Mouse (Mus musculus) lung, postnatal 0 days (tissue): ENCODE measurements around the gene Txnrd3. TPM values are rescaled to one million over a fixed set of nuclear protein-coding genes. Genes with fewer than 3 reads are reported as not detected.
A peak's percentile ranks its signal among the peaks of the same experiment; 100 is the strongest.

Experiments used
- ATAC-seq: fragments of 200-750 bp; cut with Nextera tagmentation; 2 replicates; pipeline ENCODE4 v1.8.0; 2017; ENCODE audit warnings: moderate library complexity
- DNase-seq: peaks from one replicate; pipeline ENCODE4 v3.0.0-alpha.2; 2016; ENCODE audit warnings: low spot score
- H3K27ac ChIP-seq: fragments of 300-500 bp; sonication (generic); 2 replicates; pipeline ENCODE4 v1.5.1; 2014; ENCODE audit warnings: antibody characterized with exemption, mild to moderate bottlenecking, low read length, mixed read lengths
- H3K27me3 ChIP-seq: fragments of 300-500 bp; sonication (generic); replicated peaks from 2 replicates; pipeline ENCODE4 v1.6.1; 2014; ENCODE audit warnings: low read length, mixed read lengths; ENCODE audit not compliant: insufficient read depth
- H3K36me3 ChIP-seq: fragments of 300-500 bp; sonication (generic); 2 replicates; pipeline ENCODE4 v1.6.1; 2014; ENCODE audit warnings: low read length, mixed read lengths; ENCODE audit not compliant: insufficient read depth
- H3K4me1 ChIP-seq: fragments of 300-500 bp; sonication (generic); 2 replicates; pipeline ENCODE4 v1.6.1; 2014; ENCODE audit warnings: antibody characterized with exemption, low read depth, low read length, mixed read lengths; ENCODE audit not compliant: insufficient read depth
- H3K4me2 ChIP-seq: fragments of 300-500 bp; sonication (generic); replicated peaks from 2 replicates; pipeline ENCODE4 v1.6.1; 2014; ENCODE audit warnings: low read depth, mild to moderate bottlenecking, low read length, moderate library complexity, mixed read lengths
- H3K4me3 ChIP-seq: fragments of 300-500 bp; sonication (generic); 2 replicates; pipeline ENCODE4 v1.5.1; 2014; ENCODE audit warnings: low read depth, low read length
- H3K9ac ChIP-seq: fragments of 300-500 bp; sonication (generic); replicated peaks from 2 replicates; pipeline ENCODE4 v1.6.1; 2014; ENCODE audit warnings: low read depth, mild to moderate bottlenecking
- H3K9me3 ChIP-seq: fragments of 300-500 bp; sonication (generic); 2 replicates; pipeline ENCODE4 v1.6.1; 2016; ENCODE audit warnings: low read length, mixed read lengths
- CTCF ChIP-seq: IDR thresholded peaks from 2 replicates; pipeline ENCODE4 v1.5.1; 2016; ENCODE audit warnings: antibody characterized with exemption, mild to moderate bottlenecking
- EP300 ChIP-seq: IDR thresholded peaks from 2 replicates; pipeline ENCODE4 v1.6.1; 2016; ENCODE audit warnings: antibody characterized with exemption, mild to moderate bottlenecking, control low read depth
- WGBS: fragments of 180-500 bp; shearing (Covaris S2); extraction: QIAGEN DNeasy Blood & Tissue Kit; methylation state at CpG from one replicate; pipeline ENCODE4 v1.1.7; 2014; 5-methylcytosine and 5-hydroxymethylcytosine counted together
- polyA plus RNA-seq: library from polyadenylated mRNA; unstranded; fragments of >200 nt; fragmentation: Nextera tagmentation; extraction: Ambion mirVana; gene quantifications from 2 replicates; pipeline ENCODE4 v1.2.1, GENCODE M21; 2015

Gene Txnrd3
- polyA plus RNA-seq, 1 experiment from 2014 or later, result 26.3 TPM

GRCm38 (mm10) chr6:89649897-89650296, 6.1 kb downstream of the Txnrd3 start:
- WGBS, result 72% methylated on average over 8 of the region's 8 CpGs
- H3K4me2 ChIP-seq, result no peak overlapping the region
- DNase-seq, result no peak
- H3K36me3 ChIP-seq, result no peaks in the 10 kb centered on the region
- no peak for ATAC-seq
- no peaks in the 10 kb centered on the region for H3K4me1 ChIP-seq
- no peak overlapping the region for H3K4me3 ChIP-seq
- H3K27me3 ChIP-seq, result no peaks in the 10 kb centered on the region
- H3K27ac ChIP-seq, result no peak overlapping the region
- no peak overlapping the region for H3K9ac ChIP-seq
- H3K9me3 ChIP-seq, result no peaks in the 10 kb centered on the region
- TF ChIP-seq CTCF (no peak), EP300 (no peak)

DNA sequence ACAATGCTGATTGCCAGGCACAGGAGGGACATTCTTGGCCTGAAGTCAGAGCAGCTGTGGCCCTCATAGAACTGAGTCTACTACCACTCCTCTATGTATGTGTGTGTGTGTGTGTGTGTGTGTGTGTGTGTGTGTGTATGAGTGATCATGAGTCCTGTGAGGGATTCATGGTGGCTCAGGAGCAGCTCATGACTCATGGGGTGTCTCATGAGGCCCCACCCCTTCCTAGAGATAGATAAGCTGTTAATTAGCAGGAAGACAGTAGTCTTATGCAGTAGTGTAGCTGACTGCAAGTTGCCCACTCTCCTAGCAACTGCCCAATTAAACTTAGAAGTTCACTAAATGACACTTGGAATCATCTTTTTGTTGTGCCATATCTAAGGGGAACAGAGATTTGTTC, 8.0 kb downstream of the Txnrd3 start:
- ATAC-seq (no peak), DNase-seq (no peak)
- Histone ChIP-seq H3K9me3 (no peaks in the 10 kb centered on the region), H3K4me3 (no peak overlapping the region), H3K27me3 (no peaks in the 10 kb centered on the region), H3K27ac (no peak overlapping the region), H3K4me1 (no peaks in the 10 kb centered on the region), H3K9ac (no peak overlapping the region), H3K36me3 (no peaks in the 10 kb centered on the region), H3K4me2 (no peak overlapping the region)
- no peak for TF ChIP-seq EP300
- no peak for TF ChIP-seq CTCF

DNA sequence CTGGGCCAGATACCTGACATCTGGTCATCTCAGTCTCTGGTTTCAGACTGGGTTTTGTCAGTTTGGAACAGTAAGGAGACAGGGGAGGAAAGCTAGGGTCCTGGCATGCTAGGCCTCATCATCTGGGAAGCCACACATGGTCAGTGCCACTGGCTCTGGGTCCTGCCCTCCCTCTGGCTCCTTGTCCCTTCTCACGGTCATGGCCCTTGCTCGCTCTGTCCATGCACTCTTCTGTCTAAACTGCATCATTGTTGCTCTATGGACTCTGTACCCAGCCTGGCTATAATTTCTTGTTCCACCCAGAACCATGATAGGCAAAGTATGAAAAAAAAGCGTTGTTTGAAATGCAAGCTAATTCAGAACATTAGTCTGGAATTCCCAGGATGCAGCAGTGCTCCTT, 11.2 kb downstream of the Txnrd3 start:
- WGBS, result 95% methylated on average over 3 of the region's 3 CpGs
- no peak overlapping the region for H3K9ac ChIP-seq
- no peak overlapping the region for H3K27ac ChIP-seq
- ATAC-seq (no peak), DNase-seq (no peak)
- no peaks in the 10 kb centered on the region for H3K36me3 ChIP-seq
- H3K4me2 ChIP-seq, result no peak overlapping the region
- no peaks in the 10 kb centered on the region for H3K27me3 ChIP-seq
- H3K4me3 ChIP-seq, result no peak overlapping the region
- H3K4me1 ChIP-seq, result no peaks in the 10 kb centered on the region
- no peak for TF ChIP-seq EP300
- no peak for TF ChIP-seq CTCF
- no peaks in the 10 kb centered on the region for H3K9me3 ChIP-seq

- WGBS, result 69% methylated on average over 3 of the region's 3 CpGs
- Histone ChIP-seq H3K36me3 (no peaks in the 10 kb centered on the region), H3K4me2 (no peak overlapping the region), H3K4me1 (no peaks in the 10 kb centered on the region), H3K4me3 (no peak overlapping the region), H3K27ac (no peak overlapping the region), H3K27me3 (no peaks in the 10 kb centered on the region), H3K9me3 (no peaks in the 10 kb centered on the region), H3K9ac (no peak overlapping the region)
- ATAC-seq, result no peak
- TF ChIP-seq CTCF, result peak; percentile 34
- TF ChIP-seq EP300, result no peak
- DNase-seq, result no peak
Measured at GRCm38 (mm10) chr6:89658342-89658741, 14.6 kb downstream of the Txnrd3 start.

GRCm38 (mm10) chr6:89658931-89659330, 15.1 kb downstream of the Txnrd3 start:
- DNase-seq, result no peak
- no peak for ATAC-seq
- Histone ChIP-seq H3K27me3 (no peaks in the 10 kb centered on the region), H3K9me3 (no peaks in the 10 kb centered on the region), H3K36me3 (no peaks in the 10 kb centered on the region), H3K4me1 (no peaks in the 10 kb centered on the region), H3K4me3 (no peak overlapping the region), H3K4me2 (no peak overlapping the region), H3K27ac (no peak overlapping the region), H3K9ac (no peak overlapping the region)
- TF ChIP-seq EP300, result no peak
- TF ChIP-seq CTCF, result no peak
- 66% methylated on average over 6 of the region's 6 CpGs for WGBS

DNA sequence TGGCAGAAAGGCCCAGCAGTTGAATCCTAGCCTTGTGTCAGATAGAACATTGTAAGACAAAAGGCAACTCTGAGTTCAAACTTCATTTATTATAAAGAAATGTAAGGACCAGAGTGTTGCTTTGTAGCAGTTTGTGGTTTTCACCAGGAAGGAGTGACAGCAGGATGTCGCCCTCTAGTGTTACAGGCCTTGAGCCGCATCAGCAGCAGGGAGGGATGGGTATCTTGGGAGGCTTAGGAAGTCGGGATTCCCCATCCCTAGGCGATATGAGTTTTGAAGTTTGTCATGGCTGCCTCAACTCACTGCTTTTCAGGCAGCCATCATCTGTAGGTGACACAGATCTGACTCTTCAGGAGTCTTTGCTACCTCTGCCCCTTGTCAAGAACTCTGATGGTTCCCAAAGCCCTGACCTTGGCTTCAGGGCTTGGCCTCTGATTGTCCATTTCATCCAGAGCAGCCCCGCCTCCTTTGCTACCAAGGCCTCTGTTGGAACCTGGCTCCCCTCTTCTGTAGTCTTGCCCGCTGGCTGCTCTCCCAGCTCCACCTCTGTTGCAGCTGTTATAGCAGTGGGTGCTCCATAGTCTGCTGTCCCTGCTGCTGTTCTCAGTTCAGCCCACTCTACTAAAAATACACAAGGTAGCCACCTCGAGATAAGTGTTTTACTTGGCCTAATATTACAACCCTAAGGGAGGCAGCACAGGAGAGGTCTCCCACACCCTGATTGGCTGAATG, 16.1 kb downstream of the Txnrd3 start:
- 22% methylated on average over 7 of the region's 7 CpGs for WGBS
- peak; percentile 82 for ATAC-seq
- Histone ChIP-seq H3K9ac (no peak overlapping the region), H3K4me3 (no peak overlapping the region), H3K4me1 (no peaks in the 10 kb centered on the region), H3K27ac (no peak overlapping the region), H3K4me2 (no peak overlapping the region), H3K9me3 (no peaks in the 10 kb centered on the region), H3K27me3 (no peaks in the 10 kb centered on the region), H3K36me3 (no peaks in the 10 kb centered on the region)
- peak; percentile 76 for TF ChIP-seq CTCF
- TF ChIP-seq EP300, result no peak
- DNase-seq, result peak; percentile 75

GRCm38 (mm10) chr6:89660490-89660889, 16.7 kb downstream of the Txnrd3 start:
- TF ChIP-seq EP300 (no peak), CTCF (no peak)
- Histone ChIP-seq H3K4me3 (no peak overlapping the region), H3K9ac (no peak overlapping the region), H3K4me2 (no peak overlapping the region), H3K36me3 (no peaks in the 10 kb centered on the region), H3K27ac (0 out of 2 replicates have a peak overlapping the region, but pooled peaks have one; percentile 26), H3K4me1 (no peaks in the 10 kb centered on the region), H3K27me3 (no peaks in the 10 kb centered on the region), H3K9me3 (no peaks in the 10 kb centered on the region)
- 47% methylated on average over 1 of the region's 1 CpGs for WGBS
- DNase-seq, result no peak
- ATAC-seq, result peak; percentile 34
